ENCODE assay signal across 8 mouse cellular contexts in genomic region chr7:64024253-64024652, GRCm38 (mm10).
DNase-seq lines count a peak whose midpoint lies in the region; ATAC-seq and TF ChIP-seq lines count a peak whose summit lies in the region.
"Had no signal": no experiment of that assay in that cellular context is flagged by ENCODE, and none has a peak within 500 bp of the region (broad histone marks: within the 10 kb centered on the region; RNA-seq: fewer than 3 reads in every experiment).

No protein-coding gene starts in this region.

- no peak overlapping the region for H3K9ac ChIP-seq in liver, embryonic 12.5 days
- no peak overlapping the region for H3K9ac ChIP-seq in forebrain, embryonic 14.5 days (ENCODE audit: low read length)

- H3K4me1 ChIP-seq in liver, embryonic 12.5 days, result peaks cover 46% of the 10 kb centered on the region
- H3K4me1 ChIP-seq in forebrain, embryonic 14.5 days (ENCODE audit: control insufficient read depth, insufficient read depth, low read length), result peaks cover 6% of the 10 kb centered on the region

- no peaks in the 10 kb centered on the region for H3K9me3 ChIP-seq in liver, embryonic 12.5 days (replicated peaks)
- no peaks in the 10 kb centered on the region for H3K9me3 ChIP-seq in forebrain, embryonic 14.5 days (replicated peaks; ENCODE audit: control insufficient read depth, low read length)

- no peak for DNase-seq in liver
- peak; percentile 87 to 90 for DNase-seq in cerebellum, postnatal 10 days
- DNase-seq in layer of hippocampus, adult 2 months (ENCODE audit: low spot score in 2 of 2), result peak; percentile 39 to 42
- peak; percentile 84 to 87 for DNase-seq in right cerebral cortex, postnatal 10 days (ENCODE audit: low spot score in 2 of 2)
- DNase-seq in forebrain, embryonic 14.5 days (ENCODE audit: low spot score), result no peak
- no peak for DNase-seq in spleen, adult 12 weeks (ENCODE audit: low spot score)

- no peak overlapping the region for H3K4me3 ChIP-seq in liver, embryonic 12.5 days
- H3K4me3 ChIP-seq in layer of hippocampus, adult 2 months, result no peak overlapping the region
- H3K4me3 ChIP-seq in forebrain, embryonic 14.5 days (ENCODE audit: low read depth, low read length), result no peak overlapping the region
- H3K4me3 ChIP-seq: erythroblast, embryonic 14.5 days had no signal

- no peaks in the 10 kb centered on the region for H3K27me3 ChIP-seq in liver, embryonic 12.5 days (replicated peaks)
- H3K27me3 ChIP-seq in forebrain, embryonic 14.5 days (replicated peaks; ENCODE audit: control insufficient read depth, insufficient read depth, low read length), result no peaks in the 10 kb centered on the region

- H3K4me2 ChIP-seq in liver, embryonic 12.5 days, result no peak overlapping the region
- H3K4me2 ChIP-seq in forebrain, embryonic 14.5 days (ENCODE audit: low read length), result no peak overlapping the region

- ATAC-seq in liver, embryonic 12.5 days, result peak; percentile 40; the same call in 1 of the 2 replicates
- no peak for ATAC-seq in forebrain, embryonic 14.5 days

- WGBS in liver, embryonic 12.5 days (ENCODE audit: insufficient replicate concordance), result 69% methylated on average over 4 of the region's 4 CpGs
- WGBS in forebrain, embryonic 14.5 days, result 68% methylated on average over 4 of the region's 4 CpGs

- TF ChIP-seq CTCF in layer of hippocampus, adult 2 months (conservative IDR thresholded peaks at IDR 0.05), result no peak

- H3K27ac ChIP-seq in liver, embryonic 12.5 days, result no peak overlapping the region
- peak overlapping the region; percentile 59; the same call in 1 of the 2 replicates for H3K27ac ChIP-seq in layer of hippocampus, adult 2 months
- no peak overlapping the region for H3K27ac ChIP-seq in forebrain, embryonic 14.5 days (ENCODE audit: low read depth, low read length)

- H3K36me3 ChIP-seq in liver, embryonic 12.5 days, result no peaks in the 10 kb centered on the region
- no peaks in the 10 kb centered on the region for H3K36me3 ChIP-seq in forebrain, embryonic 14.5 days (ENCODE audit: control insufficient read depth, insufficient read depth, low read length)

Comparison
In these comparisons a context has a peak if more than half of its experiments do, and no peak if none do; other contexts are left out.
1. DNase-seq: peak in cerebellum, postnatal 10 days (2 of 2), layer of hippocampus, adult 2 months (2 of 2) and right cerebral cortex, postnatal 10 days (2 of 2); none in liver (single experiment), forebrain, embryonic 14.5 days (single experiment) and spleen, adult 12 weeks (single experiment).